Mouse (Mus musculus): Measurements from ENCODE around the gene Ankrd54. TPM values are rescaled to one million over a fixed set of nuclear protein-coding genes. Genes with fewer than 3 reads are reported as not detected.
"Not testable (repeated sequence)": the region's sequence is repeated elsewhere in the genome, so short reads cannot be mapped to it uniquely, and the experiment has no call there.

Ankrd54 gene
- polyA plus RNA-seq, 1 experiment from 2014 or later: 56.4 TPM

GRCm38 (mm10) chr15:79038331-79038730 is 24.4 kb downstream of the Ankrd54 start:
- H3K4me1 ChIP-seq (replicated peaks): peaks cover 35% of the 10 kb centered on the region
- 72% methylated on average over 10 of the region's 10 CpGs for WGBS

DNA sequence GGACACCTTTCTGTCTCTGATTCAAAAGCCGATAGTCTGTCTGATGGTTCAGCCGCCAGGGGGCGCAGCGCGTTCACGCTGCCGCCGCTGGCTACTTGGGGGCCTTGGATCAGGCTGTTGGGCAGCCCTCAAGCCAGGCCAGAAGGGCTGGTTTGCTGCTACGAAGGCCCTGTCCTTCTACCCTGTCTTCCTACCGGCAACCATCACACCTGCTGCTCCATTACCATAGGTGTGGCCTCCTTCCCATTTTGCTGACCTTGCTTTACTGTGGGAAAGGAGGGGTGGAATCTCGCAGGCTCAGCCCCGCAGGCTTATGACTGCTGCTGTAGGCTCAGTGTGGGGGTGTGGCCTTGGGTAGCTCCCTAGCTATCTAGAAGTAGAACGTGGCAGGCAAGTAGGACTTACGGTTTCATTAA is 24.8 kb downstream of the Ankrd54 start:
- peak; percentile 21; the same call in 1 of the 2 replicates for ATAC-seq
- peak overlapping the region; percentile 22; the same call in 1 of the 2 replicates for H3K4me2 ChIP-seq (replicated peaks)
- H3K36me3 ChIP-seq: peaks cover 10% of the 10 kb centered on the region
- no peaks in the 10 kb centered on the region for H3K9me3 ChIP-seq
- no peak overlapping the region for H3K4me3 ChIP-seq (replicated peaks)
- peaks cover 38% of the 10 kb centered on the region for H3K27me3 ChIP-seq
- no peak overlapping the region for H3K9ac ChIP-seq (replicated peaks)
- WGBS: 14% methylated on average over 14 of the region's 14 CpGs
- no peak overlapping the region; the same call in 1 of the 2 replicates for H3K27ac ChIP-seq
- H3K4me1 ChIP-seq (replicated peaks): peaks cover 30% of the 10 kb centered on the region

More at GRCm38 (mm10) chr15:79038331-79038730, 24.4 kb downstream of the Ankrd54 start:
- Histone ChIP-seq H3K9ac (replicated peaks) (no peak overlapping the region), H3K4me3 (replicated peaks) (no peak overlapping the region), H3K27ac (no peak overlapping the region; the same call in 1 of the 2 replicates), H3K9me3 (no peaks in the 10 kb centered on the region), H3K27me3 (peaks cover 42% of the 10 kb centered on the region), H3K36me3 (peaks cover 10% of the 10 kb centered on the region), H3K4me2 (replicated peaks) (no peak overlapping the region)
- ATAC-seq: no peak

DNA sequence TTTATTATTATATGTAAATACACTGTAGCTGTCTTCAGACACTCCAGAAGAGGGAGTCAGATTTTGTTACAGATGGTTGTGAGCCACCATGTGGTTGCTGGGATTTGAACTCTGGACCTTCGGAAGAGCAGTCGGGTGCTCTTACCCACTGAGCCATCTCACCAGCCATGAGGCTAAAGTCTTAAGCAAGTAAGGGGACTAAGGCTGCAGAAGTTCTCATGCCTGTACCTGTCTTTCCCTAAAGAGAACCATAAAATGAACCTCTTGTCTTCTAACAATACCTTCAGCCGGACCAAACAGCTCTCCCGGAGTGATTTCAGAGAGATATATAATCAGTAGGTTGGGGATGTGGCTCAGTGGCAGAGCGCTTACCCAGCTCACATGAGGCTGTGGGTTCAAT is 30.8 kb downstream of the Ankrd54 start:
- not testable (repeated sequence) for H3K9ac ChIP-seq (replicated peaks); H3K9me3 ChIP-seq; H3K27me3 ChIP-seq; H3K27ac ChIP-seq; H3K36me3 ChIP-seq; ATAC-seq; H3K4me3 ChIP-seq (replicated peaks)
- 87% methylated on average over 5 of the region's 5 CpGs for WGBS
- Histone ChIP-seq H3K4me1 (replicated peaks) (peaks cover 44% of the 10 kb centered on the region), H3K4me2 (replicated peaks) (peak overlapping the region; percentile 17; the same call in 1 of the 2 replicates)

- Histone ChIP-seq H3K4me3 (replicated peaks) (peak overlapping the region; percentile 60), H3K9ac (replicated peaks) (peak overlapping the region; percentile 99), H3K36me3 (no peaks in the 10 kb centered on the region), H3K9me3 (no peaks in the 10 kb centered on the region), H3K4me2 (replicated peaks) (peak overlapping the region; percentile 99), H3K4me1 (replicated peaks) (peaks cover 54% of the 10 kb centered on the region), H3K27ac (peak overlapping the region; percentile 73; the same call in 1 of the 2 replicates), H3K27me3 (peaks cover 3% of the 10 kb centered on the region; the same call in 1 of the 2 replicates)
- ATAC-seq: peak; percentile 82
- WGBS: under 1% methylated on average over 52 of the region's 52 CpGs
Measured at GRCm38 (mm10) chr15:79030551-79031435, 31.9 kb downstream of the Ankrd54 start.

GRCm38 (mm10) chr15:79029519-79030241 is 33.0 kb downstream of the Ankrd54 start:
- H3K4me3 ChIP-seq (replicated peaks): peak overlapping the region; percentile 60
- peak overlapping the region; percentile 99 for H3K4me2 ChIP-seq (replicated peaks)
- peaks cover 62% of the 10 kb centered on the region for H3K4me1 ChIP-seq (replicated peaks)
- no peaks in the 10 kb centered on the region for H3K9me3 ChIP-seq
- 11% methylated on average over 11 of the region's 11 CpGs for WGBS
- peak overlapping the region; percentile 73; the same call in 1 of the 2 replicates for H3K27ac ChIP-seq
- no peak for ATAC-seq
- H3K9ac ChIP-seq (replicated peaks): peak overlapping the region; percentile 99
- H3K27me3 ChIP-seq: peaks cover 5% of the 10 kb centered on the region; the same call in 1 of the 2 replicates
- no peaks in the 10 kb centered on the region for H3K36me3 ChIP-seq

- Histone ChIP-seq H3K4me2 (replicated peaks) (peak overlapping the region; percentile 99), H3K9ac (replicated peaks) (peak overlapping the region; percentile 99), H3K36me3 (no peaks in the 10 kb centered on the region), H3K9me3 (no peaks in the 10 kb centered on the region), H3K27me3 (peaks cover 6% of the 10 kb centered on the region; the same call in 1 of the 2 replicates), H3K27ac (peak overlapping the region; percentile 96), H3K4me3 (replicated peaks) (peak overlapping the region; percentile 60), H3K4me1 (replicated peaks) (peaks cover 62% of the 10 kb centered on the region)
- WGBS: 23% methylated on average over 16 of the region's 16 CpGs
- ATAC-seq: no peak
Measured at GRCm38 (mm10) chr15:79028823-79029484, 33.7 kb downstream of the Ankrd54 start.

GRCm38 (mm10) chr15:79028237-79028738 is 34.4 kb downstream of the Ankrd54 start, which contains the start of gene H1f0:
TSS of gene H1f0 (plus strand) at chr15:79028450.
- ATAC-seq: peak; percentile 80
- peak within 1 kb of the TSS; percentile 96 for H3K27ac ChIP-seq
- peak within 1 kb of the TSS; percentile 99 for H3K4me2 ChIP-seq (replicated peaks)
- peaks cover 8% of the 10 kb centered on the region; the same call in 1 of the 2 replicates for H3K27me3 ChIP-seq
- H3K9ac ChIP-seq (replicated peaks): peak within 1 kb of the TSS; percentile 99
- no peaks in the 10 kb centered on the region for H3K36me3 ChIP-seq
- WGBS: 1% methylated on average over 58 of the region's 58 CpGs
- H3K4me3 ChIP-seq (replicated peaks): peak within 1 kb of the TSS; percentile 60
- H3K9me3 ChIP-seq: no peaks in the 10 kb centered on the region
- H3K4me1 ChIP-seq (replicated peaks): peaks cover 62% of the 10 kb centered on the region

DNA sequence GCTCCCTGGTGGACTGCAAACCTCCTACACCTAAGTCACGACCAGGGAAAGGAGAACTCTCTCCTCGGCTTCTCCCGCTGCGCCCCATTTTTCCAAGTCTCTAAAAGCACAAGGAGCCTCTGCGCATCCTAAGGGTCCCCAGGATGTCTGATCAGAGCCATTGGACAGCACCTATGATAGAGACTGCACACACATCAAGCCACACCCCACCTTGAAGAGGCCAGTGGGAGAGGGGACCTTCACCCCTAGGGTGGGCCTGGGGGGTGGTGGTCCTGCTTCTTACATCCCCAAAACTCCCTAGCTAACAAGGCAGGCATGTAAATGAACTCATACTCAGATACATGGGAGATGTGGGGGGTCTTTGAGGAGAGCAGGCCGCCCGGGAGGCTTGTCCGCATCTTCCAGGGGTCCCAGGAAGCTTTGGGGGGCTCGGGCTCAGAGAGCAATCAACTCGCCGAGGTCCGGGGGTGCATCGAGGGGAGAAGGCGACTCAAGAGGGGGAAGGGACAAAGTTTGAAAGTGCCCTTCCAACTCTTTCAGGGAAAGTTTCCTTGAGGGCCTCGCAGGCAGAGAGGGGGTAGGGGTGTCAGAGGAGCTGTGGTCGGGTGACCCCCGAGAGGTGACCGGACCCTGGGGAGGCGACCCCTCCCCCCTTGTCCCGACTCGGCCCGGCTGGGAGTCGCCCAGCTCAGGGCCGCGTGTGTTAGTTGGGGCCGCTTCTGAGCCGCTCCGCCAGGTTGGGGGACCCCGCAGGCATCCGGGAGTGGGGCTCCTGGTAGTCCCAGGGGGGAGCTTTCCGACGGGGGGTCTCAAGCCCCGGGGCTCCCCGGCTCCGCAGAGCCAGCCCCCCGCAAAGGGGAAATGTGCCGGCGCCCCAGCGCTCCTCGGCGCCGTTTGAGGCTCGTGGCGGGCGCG is 35.1 kb downstream of the Ankrd54 start:
- Histone ChIP-seq H3K9me3 (no peaks in the 10 kb centered on the region), H3K36me3 (no peaks in the 10 kb centered on the region), H3K27ac (peak overlapping the region; percentile 96), H3K4me2 (replicated peaks) (peak overlapping the region; percentile 99), H3K4me1 (replicated peaks) (peaks cover 60% of the 10 kb centered on the region), H3K4me3 (replicated peaks) (peak overlapping the region; percentile 60), H3K27me3 (peaks cover 8% of the 10 kb centered on the region; the same call in 1 of the 2 replicates), H3K9ac (replicated peaks) (peak overlapping the region; percentile 99)
- WGBS: 8% methylated on average over 40 of the region's 46 CpGs
- ATAC-seq: peak; percentile 35; the same call in 1 of the 2 replicates

DNA sequence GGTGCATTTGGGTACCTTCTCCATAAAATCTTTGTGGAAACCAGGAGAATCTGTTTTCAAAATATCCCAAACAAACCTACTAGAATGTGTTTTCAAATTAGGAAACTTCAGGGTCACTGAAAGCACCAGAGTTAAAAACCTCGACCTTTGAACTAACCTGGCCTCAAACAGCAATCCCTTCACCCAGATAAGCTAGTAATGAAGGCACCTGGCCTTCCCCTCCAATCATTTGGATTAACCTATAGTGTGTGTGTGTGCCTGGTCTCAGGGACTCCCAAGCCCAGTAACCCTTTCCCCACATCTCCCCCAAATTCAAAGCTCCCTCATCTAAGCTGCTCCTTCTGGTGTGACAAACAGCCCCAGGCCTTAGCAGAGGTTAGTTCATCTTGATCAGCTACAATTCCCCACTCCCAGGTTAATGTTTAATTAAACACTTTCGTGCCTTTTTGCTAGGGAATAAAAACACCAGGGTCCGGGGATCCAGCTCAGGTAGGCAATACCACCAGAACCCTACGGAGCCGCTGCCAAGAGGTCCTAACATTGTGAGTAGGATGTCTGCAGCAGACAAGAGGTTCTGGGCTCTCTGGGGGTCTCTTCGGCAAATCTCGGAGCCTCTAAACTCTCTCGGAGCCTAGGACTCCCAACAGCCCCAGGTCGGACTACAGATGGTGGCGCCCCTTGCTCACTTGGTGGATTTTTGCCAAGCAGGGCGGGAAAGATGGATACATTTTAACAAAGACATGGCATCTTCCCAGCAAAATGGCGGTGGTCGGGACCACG is 36.0 kb downstream of the Ankrd54 start:
- peak overlapping the region; percentile 99 for H3K4me2 ChIP-seq (replicated peaks)
- no peak for ATAC-seq
- peak overlapping the region; percentile 99; the same call in 1 of the 2 replicates for H3K9ac ChIP-seq (replicated peaks)
- no peaks in the 10 kb centered on the region for H3K9me3 ChIP-seq
- peak overlapping the region; percentile 60; the same call in 1 of the 2 replicates for H3K4me3 ChIP-seq (replicated peaks)
- H3K27me3 ChIP-seq: peaks cover 8% of the 10 kb centered on the region; the same call in 1 of the 2 replicates
- H3K27ac ChIP-seq: no peak overlapping the region
- H3K4me1 ChIP-seq (replicated peaks): peaks cover 53% of the 10 kb centered on the region
- H3K36me3 ChIP-seq: no peaks in the 10 kb centered on the region
- WGBS: 45% methylated on average over 14 of the region's 14 CpGs

All from midbrain, embryonic 13.5 days (tissue).